Mouse (Mus musculus): ENCODE measurements around the gene Commd1.

Commd1 gene

DNA sequence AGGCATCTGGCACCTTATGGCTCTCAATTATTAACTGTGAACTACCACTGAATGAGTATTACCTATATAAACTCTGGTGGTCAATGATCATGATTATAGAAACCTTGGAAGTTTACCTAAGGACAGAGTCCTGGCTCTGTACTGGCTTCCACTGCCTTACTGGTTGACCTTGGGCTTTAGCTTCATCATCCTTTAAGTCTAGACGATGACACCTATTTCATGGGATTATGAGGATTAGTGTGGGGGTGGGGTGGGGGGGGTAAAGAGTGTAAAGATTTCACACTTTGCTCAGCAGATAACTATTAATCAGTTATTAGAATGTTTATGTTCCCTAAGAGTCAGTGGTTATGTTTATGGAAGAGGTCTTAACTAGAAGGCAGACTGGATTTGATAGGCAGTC, 7.6 kb upstream of the Commd1 start:
- no peak for DNase-seq

DNA sequence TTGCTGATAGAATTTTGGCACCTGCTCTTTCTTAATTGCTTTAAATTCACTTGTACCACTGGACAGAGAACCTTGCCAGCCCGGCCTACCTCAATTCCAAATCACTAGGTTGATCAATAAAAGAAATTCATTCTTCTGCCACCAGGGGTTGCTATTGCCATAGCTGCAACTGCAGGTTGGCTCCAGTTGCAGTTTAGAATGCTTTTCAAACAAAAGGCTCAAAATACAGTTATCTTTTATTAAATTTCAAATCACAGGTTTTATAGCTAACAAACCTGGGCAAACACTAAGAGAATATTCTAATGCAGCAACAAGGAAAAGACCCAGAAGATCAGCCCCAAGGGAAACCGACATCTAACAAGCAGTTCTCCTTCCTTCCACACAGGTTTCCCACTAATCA, 5.2 kb upstream of the Commd1 start:
- peak; percentile 65 for DNase-seq

DNA sequence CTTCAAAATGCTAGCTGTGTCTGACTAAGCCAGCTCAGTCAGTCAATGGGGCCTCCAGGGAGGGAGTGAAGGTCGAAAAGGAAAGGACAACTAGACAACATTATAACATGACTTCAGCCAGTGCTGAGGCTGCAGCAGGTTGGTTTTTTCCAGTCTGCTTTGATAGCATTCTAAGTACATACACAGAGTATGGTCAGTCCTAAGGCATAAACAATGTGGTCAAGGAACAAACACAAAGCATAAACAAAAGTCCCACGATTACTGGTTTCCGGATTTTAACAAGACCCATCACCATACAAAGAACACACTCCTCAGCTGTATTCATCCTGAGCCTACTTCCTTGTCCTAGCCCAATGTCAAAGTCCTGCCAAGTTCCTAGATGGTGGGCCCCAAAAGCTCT, 3.3 kb upstream of the Commd1 start:
- DNase-seq: no peak

DNA sequence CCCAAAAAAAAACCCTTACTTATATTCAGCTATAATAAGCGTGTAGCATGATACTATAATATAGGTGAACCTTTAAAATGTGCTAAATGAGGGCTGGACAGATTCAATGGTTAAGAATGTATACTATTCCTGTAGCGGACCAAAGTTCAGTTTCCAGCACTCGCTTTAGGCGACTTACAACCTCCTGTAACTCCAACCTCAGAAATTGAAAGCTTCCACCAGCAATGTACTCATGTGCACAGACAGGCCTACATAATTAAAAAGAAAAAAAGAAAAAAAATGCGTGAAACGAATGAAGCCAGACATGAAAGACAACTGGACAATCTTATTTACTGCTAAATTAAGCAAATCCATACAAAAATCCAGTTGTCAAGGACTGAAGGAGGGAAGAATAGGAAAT, 664 bp upstream of the Commd1 start:
- no peak for DNase-seq

DNA sequence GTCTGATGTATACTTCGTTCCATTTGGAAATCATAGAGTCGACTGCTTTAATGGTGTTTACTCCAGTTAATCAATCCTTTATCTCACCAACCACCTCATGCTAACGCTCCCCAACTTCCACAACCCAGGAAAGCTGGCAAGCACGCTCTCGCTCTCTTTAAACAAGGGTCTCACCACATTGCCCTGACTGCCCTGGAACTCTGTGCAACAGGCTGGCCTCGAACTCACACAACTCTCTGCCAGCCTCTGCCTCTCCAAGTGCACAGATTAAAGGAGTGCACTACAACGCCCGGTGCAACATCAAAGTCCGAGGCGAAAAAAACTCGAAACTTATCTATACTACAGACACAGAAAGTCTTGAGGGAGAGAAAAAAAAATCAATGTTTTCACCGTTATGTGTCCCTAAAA, 635 bp downstream of the Commd1 start:
- peak; percentile 12 for DNase-seq

DNA sequence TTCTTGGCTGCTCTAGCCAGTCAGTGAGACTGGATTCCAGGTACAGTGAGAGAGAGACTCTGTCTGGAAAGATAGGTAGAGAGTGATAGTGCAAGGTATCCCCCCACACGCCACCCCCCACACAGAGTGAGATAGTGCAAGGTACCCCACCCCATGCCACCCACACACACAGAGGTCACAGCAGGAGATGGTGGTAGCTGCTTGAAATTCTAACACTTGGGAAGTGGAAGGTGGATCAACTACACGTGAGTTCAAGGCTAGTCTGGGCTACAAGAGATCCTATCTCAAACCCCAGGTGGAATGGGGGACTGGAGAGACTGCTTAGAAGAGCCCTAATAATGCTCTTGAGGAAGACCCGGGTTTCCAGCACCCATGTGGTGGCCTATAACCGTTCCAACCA, 1.1 kb downstream of the Commd1 start:
- no peak for DNase-seq

DNA sequence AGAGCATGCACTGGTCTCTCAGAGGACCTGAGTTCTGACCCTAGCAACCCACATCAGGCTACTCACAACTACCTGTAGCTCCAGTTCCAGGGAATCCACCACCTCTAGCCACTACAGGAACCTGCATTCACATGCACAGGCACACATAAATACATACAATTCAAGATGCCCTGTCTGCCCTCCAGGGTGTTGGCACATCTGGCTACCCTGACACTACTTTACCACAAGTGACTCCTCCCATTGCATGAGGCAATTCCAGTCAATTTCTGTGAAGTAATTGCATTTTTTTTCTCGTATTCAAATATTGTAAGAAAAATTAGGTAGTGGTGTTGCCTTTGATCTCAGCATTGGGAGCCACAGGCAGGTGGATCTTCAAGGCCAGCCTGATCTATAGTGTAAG, 3.0 kb downstream of the Commd1 start:
- no peak for DNase-seq

DNA sequence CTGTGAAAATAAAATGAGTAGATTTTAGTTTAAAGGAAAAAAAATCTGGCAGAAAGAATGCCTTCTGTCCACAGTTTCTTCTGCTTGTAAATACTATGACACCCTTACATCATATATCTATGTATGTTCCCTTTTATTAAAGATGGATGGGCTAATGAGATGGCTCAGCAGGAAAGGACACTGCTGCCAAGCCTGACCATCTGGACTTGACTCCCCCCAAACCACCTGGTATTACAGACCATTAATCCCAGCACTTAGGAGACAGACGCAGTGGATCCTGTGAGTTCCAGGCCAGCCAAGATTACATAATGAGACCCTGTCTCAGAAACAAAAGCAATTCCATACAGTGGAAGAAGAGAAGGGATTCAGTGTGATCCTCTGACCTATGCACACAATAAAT, 3.5 kb downstream of the Commd1 start:
- no peak for DNase-seq

DNA sequence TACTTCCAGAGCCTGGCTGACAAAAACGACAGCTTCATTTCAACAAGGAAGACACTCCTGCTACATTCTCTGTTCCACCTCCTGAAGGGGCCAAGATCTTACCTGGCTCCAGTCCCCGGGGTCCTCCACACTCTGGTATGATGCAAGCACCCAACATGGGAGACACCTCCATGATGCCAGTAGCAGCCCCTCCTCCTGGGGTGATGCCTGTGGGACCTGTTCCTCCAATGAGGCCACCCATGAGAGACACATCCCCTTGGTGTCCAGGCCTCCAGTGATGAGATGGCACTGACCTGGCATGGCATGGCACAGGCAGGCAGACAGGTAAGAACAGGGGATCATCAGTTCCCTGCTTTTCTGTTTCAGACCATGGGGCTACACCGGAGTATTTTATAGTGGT, 4.0 kb downstream of the Commd1 start:
- no peak for DNase-seq

DNA sequence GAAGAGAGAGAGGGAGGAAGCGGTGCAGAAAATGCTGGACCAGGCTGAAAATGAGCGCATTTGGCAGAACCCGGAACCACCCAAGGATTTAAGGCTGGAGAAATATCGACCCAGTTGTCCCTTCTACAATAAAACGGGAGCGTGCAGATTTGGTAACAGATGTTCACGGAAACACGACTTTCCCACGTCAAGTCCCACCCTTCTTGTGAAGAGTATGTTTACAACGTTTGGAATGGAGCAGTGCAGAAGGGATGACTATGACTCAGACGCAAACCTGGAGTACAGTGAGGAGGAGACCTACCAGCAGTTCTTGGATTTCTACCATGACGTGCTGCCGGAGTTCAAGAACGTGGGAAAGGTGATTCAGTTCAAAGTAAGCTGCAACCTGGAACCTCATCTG, 8.6 kb downstream of the Commd1 start:
- peak; percentile 7 for DNase-seq

DNA sequence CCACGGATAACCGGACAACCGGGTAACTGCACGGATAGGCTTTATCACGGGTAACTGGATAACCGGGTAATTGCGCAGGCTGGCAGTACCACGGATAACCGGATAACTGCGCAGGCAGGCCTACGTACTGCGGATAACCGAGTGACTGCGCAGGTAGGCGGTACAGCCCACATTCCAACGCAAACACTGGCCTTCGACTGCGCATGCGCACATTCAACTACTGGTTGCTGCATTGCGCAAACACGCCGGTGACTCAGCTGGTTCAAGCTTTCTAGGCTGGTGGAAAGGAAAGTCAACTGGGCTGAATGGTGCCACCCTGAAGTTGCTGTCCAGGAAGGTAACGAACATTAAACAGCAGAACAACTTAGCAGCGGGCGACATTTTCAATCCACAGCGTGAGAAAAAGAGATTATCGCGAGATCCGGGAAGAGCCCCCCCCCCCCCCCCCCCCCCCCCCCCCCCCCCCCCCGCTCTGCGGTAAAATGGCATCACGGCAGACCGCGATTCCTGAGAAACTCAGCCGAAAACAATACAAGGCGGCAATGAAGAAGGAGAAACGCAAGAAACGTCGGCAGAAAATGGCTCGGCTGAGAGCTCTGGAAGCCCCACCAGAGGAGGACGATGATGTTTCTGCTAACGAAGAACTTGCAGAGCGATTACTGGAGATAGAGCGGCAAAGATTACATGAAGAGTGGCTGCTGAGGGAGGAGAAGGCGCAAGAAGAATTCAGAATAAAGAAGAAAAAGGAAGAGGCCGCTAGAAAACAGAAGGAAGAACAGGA, 9.2 kb downstream of the Commd1 start:
- DNase-seq: peak; percentile 87

DNA sequence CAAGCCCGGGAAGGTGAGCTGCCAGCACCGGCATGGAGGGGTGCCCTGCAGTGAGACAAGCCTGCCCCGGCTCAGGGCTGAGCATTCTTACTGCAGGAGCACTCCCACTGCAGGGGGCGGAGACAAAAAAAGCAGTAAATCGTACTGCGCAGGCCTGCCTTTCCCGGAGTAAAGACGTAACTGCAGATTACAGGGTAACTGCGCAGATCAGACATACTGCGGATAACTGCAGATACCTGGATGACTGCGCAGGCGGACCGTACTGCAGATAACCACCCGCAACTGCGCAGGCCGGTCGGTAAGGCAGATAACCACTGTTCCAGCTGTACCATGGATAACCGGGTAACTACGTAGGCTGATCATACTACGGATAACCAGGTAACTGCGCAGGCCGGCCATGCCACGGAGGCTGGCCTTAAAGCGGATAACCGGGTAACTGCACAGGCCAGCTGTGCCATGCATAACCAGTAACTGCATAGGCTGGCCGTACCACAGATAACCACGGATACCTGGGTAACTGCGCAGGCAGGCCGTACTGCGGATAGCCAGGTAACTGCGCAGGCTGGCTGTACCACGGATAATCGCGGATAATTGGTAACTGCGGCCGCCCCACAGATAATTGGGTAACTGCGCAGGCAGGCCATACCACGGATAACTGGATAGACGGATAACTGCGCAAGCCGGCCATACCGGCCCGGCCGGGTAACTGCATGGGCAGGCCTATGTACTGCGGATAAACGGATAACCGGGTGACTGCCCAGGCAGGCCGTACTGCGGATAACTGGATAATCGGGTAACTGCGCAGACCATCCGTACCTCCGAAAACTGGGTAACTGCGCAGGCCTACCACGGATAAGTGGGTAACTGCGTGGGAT, 10.1 kb downstream of the Commd1 start, which contains the start of gene Zrsr1:
Zrsr1 (plus strand) TSS at position 171 of the 875 bp plus-strand sequence.
- DNase-seq: peak; percentile 62

DNA sequence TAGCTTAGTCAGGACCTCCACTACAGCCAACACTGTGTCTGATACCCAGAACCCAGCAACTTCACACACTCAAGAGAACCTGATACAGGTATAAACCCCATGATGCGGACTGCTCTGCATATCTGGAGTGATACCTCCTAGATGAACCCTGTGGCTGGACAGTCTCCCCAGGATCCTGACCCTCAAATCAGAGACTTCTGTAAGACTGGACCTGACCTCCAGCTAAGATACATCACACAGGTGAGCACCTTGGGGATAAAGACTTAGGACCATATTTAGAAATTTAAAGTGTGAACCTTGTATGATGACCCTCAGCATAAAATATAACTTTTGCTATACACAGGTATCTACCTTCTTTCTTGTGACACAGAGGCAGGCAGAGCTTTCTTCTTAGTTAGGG, 11.6 kb downstream of the Commd1 start:
- DNase-seq: no peak

DNA sequence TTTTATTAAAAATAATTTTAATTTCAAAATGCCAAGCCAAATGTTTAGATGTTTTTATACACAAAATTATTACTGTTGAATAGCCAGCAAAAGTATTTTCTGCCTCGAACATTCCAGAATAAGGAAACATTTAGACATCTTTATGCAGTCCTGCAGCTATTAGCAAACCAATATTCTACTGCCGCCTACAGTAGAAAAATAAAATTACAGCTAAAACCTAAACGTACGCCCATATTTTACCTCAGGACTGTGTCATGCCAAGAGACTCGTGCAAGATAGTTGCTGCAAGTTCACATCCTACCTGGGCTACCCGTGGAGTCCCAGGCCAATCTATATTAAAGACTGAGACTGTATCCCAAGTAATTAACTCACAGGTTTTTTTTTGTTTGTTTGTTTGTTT, 12.7 kb downstream of the Commd1 start:
- no peak for DNase-seq

DNA sequence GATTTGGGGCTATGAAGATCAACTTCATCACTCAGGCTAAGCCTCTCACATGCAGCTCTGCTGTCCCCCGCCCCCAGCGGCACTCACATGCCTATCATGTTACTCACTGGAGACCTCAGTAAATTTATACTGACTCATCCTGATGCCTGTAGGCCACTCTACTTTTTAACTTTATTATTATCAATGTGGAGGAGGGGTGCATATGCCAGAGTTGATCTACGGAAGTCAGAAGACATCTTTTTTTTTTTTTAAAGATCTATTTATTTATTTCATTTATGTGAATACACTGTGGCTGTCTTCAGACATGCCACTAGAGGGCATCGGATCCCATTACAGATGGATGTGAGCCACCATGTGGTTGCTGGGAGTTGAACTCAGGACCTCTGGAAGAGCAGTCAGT, 16.7 kb downstream of the Commd1 start:
- peak; percentile 17 for DNase-seq

DNA sequence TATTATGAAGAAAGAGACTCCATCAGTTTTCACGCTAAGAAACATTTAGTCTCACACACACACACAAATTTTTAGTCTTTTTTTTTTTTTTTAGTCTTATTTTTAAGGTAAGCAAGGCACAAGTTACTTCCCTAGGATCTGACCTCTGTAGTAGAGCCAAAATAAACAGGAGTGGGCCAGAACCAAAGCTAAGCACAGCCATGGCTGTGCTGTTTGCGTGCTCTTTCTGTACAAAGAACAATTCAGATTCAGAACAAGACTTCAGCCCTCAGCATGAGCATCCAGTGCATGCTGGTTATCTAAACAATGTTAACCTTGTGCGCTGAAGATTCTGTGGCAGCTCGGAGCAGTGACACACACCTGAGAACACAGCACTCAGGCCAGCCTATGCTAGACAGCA, 17.8 kb downstream of the Commd1 start:
- no peak for DNase-seq

DNA sequence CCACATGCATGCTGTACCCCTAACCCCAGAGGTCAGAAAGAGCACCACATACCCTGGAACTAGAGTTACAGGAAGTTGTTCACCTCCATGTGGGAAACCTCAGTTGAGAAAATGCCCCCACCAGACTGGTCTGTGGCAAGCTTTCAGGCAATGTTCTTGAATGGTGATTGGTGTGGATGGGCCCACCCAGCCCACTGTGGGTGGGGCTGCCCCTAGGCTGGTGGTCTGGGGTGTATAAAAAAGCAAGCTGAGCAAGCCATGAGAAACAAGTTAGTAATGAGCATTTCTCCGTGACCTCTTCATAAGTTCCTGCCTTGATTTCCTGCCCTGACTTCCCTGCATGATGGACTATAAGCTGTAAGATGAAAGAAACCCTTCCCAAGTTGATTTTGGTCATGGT, 20.1 kb downstream of the Commd1 start:
- no peak for DNase-seq

DNA sequence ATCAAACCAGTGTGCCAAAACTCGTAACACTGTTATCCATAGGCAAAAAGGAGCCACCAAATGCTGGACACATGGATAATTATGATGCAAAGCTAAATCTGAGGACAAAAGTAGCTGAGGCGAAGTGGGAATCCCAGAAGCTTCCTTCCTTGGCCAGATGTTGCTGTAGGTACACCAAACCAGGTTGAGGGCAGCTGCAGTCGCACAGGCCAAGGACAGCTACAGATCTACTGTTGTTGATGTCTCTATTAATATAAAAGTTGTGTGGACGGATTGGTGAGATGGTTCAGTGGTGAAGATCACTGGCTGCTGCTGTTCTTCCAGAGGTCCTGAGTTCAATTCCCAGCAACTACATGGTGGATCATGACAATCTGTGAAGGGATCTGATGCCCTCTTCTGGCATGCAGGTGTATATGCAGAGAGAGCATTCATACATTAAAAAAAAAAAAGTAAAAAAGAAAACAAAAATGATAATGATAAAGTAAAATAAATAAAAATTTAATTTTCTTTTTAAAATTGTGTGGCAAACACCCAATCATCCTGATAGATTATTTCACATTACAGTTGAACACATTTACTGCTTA, 24.3 kb downstream of the Commd1 start:
- no peak for DNase-seq

DNA sequence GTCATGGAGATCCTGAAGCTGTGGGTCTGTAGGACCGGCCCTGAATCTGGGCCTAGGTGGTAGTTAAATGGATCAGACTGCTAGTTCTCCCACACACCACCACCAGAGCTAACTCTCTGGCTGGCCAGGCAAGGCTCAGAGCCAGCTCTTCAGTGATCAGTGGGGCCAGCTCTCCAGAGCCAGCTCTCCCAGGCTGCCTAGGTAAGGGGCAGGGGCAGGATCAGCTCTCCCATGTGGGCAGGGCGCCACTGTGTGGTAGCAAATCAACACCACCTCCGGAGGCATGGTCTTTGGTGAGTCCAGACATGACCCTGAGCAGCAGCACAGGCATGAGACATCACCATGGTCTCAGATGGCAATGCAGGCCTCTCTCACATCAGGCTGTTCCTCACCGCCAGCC, 25.4 kb downstream of the Commd1 start:
- DNase-seq: peak; percentile 72

DNA sequence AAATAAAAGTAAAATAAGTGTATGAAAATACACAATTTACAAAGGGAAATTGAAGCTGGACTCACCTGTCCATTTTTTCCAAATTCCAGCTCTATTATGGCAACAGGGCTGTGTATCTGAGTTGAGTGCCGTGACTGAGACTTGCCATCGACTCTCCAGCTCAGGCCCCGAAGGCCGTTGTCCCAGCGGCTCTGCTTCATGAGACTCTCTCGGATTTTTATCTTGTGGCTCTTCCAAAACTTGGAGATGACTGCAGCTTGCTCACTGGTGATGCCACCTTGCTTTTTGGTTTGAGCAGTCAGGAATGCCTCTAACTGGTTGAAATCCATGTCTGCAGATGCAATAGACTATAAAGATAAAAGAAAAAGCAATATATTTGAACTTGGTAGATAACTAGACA, 25.8 kb downstream of the Commd1 start:
- no peak for DNase-seq

DNA sequence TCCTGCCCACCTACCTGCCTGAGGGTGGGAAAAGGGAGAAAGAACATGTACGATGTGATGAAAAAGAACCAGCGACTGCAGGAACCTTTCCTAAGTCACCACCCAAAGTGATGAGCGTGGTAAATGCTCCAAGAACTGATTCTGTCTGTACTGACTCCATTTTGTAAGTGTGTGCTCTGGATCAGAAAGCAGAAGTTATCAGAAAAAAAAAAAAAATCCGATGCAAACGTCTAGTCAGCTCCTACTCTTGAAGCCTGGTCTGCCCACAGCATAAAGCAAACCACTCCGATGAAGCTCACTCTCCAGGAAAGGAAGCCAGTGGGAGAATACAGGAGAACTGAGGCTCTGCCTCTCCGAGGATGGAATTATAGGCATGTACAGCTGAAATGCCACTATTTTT, 29.5 kb downstream of the Commd1 start:
- DNase-seq: no peak

DNA sequence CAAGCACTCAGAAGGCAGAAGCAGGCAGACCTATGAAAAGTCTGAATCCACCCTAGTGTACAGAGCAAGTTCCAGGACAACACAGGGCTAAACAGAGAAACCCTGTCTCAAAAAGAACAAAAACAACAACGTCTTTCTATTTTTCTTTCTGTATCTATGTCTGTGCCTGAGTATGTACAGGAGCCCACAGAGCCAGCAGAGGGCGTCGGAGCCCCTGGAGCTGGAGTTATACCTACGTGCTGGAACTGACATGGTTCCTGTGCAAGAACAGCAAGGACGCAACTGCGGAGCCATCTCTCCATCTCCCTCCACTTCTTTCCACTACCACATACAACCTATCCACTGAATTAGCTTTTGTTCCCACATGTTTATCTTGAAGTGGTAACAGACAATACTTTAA, 32.1 kb downstream of the Commd1 start:
- no peak for DNase-seq

DNA sequence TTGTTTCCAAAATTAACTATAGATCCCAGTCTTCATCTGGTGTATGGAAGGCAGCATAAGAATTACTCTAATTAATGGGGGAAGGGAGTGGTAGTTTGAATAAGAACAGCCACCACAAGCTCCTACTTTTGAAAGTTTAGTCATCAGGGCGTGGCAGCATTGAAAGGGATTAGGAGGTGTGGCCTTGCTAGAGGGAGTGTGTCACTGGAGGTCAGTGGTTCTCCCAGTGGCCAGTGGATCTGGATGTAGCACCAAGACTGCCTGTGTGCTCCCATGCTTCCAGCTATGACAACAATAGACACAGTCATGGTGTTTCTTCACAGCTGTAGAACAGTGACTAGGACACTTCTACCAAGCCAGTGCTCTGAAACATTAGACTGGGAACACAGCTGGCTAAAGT, 33.1 kb downstream of the Commd1 start:
- no peak for DNase-seq

DNA sequence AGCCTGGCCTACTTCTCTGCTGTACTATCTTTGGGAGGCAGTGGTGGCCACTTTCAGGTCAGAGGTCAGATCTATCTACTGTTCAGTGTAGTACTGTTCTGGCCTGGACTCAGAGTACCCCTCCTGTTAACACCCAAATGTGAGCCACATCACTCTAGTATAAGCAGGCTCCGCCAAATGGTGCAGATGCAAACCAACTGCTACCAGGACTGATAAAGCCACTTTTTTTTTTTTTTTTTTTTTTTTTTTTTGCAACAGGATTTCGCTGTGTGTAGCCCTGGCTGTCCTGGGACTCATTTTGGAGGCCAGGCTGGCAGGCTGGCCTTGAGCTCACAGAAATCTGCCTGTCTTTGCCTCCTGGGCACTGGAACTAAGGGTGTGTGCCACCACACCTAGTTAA, 43.2 kb downstream of the Commd1 start:
- no peak for DNase-seq
